Mouse (Mus musculus): Measurements from ENCODE around the gene Pvr. TPM values are rescaled to one million over a fixed set of nuclear protein-coding genes. Genes with fewer than 3 reads are reported as not detected.
A peak's percentile ranks its signal among the peaks of the same experiment; 100 is the strongest.

The Pvr gene
- 9.2 and 11.7 TPM in 2 replicates for total RNA-seq (2014; rRNA removed)
- 6.1 and 7.0 TPM in 2 replicates for polyA plus RNA-seq (2015; fragmentation: Nextera tagmentation; extraction: Ambion mirVana)

DNA sequence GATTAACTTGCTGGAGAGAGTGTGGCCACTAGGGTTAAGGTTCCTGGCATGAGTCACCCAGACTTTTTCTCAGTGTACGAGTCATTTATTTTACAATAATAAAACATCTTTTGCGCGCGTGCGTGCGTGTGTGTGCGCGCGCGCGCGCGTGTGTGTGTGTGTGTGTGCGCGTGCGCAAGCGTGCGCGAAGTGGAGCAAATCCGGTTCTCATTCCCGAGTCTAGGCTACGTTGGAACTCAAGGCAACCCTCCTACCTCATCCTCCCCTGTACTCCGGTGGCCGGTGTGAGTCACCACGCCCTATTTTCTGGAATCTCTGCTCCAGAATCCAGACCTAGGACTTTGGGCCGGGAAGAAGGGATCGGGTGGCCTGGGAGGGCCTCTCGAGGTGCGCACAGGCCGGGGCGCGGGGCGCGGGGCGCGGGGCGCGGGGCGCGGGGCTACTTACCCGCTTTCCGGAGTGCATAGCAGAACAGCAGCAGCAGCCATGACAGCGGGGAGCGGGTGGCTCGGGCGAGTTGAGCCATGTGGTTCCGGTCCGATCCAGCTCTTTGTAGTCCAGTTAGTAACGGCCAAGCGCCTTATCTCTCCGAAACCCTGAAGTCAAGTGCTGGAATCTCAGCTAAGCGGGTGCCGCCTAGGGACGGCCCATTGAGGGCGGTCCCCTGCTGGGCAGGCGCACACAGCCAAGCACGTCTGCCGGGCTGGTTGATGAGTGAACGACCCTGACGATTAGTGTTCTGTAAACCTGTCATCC, at the start of gene Pvr:
Gene Pvr (minus strand): TSS at position 655 of the 756 bp plus-strand sequence.
- under 1% methylated on average over 60 of the region's 60 CpGs for WGBS
- H3K9me3 ChIP-seq (ENCODE audit: low read length), result no peaks in the 10 kb centered on the region
- DNase-seq (ENCODE audit: low spot score), result peak; percentile 86
- peak within 1 kb of the TSS; percentile 95 for H3K27ac ChIP-seq
- no peaks in the 10 kb centered on the region for H3K4me1 ChIP-seq (ENCODE audit: insufficient read depth, low read length)
- ATAC-seq, result peak; percentile 85
- H3K27me3 ChIP-seq (ENCODE audit: insufficient read depth, low read length), result no peaks in the 10 kb centered on the region
- TF ChIP-seq CTCF (IDR thresholded peaks at IDR 0.05; ENCODE audit: low read depth), result peak; percentile 39
- peak within 1 kb of the TSS; percentile 78 for H3K9ac ChIP-seq (replicated peaks; ENCODE audit: low read length)
- H3K4me2 ChIP-seq (ENCODE audit: low read depth, low read length), result peak within 1 kb of the TSS; percentile 68
- H3K36me3 ChIP-seq (ENCODE audit: insufficient read depth, low read length), result no peaks in the 10 kb centered on the region; the same call in 1 of the 2 replicates
- peak within 1 kb of the TSS; percentile 73 for H3K4me3 ChIP-seq (ENCODE audit: low read length)

DNA sequence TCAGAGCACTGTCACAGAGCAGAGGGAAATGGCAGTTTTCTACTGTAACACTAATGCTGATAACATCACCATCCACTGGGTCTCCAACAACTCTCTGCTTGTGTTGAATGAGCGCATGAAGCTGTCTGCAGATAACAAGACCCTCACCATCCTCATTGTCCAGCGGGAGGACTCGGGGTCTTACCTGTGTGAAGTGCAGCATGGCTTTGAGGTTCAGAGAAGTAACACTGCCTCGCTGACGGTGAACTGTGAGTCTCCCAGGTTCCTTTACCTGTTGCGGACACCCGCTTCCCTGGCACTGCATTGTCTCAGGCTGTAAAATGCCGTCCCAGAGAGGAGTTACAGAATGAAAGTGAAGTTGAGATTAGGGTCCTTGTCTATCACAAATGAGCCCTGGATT, 49.2 kb upstream of the Pvr start:
- 94% methylated on average over 8 of the region's 8 CpGs for WGBS
- TF ChIP-seq CTCF (IDR thresholded peaks at IDR 0.05; ENCODE audit: low read depth), result no peak
- ATAC-seq, result no peak

DNA sequence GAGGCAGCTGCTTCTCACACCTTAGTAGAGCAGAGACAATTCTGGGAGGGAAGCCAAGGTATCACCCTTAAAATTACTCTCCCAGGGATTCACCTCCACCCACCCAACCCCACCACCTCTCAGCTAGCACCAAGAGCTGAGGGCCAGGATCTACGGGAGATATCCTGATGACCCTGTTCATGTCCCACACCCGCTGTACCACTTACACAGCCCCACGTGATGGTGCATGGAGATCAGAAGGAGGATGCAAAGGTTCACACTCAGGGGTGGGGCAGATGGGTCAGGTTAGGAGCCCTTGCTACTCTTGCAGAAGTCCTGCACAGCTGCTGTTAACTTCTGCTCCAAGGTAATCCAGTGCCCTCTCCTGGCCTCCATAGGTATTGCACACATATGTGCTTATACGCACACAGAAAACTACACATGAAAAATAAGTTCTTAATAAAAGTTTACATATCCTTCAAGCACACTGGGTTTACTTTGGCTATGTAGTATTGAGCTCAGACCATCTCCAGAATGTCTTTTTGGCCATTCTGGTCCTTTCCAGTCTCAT, 48.7 kb upstream of the Pvr start:
- Histone ChIP-seq H3K4me2 (ENCODE audit: low read depth, low read length) (no peak overlapping the region), H3K27ac (no peak overlapping the region), H3K4me3 (ENCODE audit: low read length) (no peak overlapping the region), H3K4me1 (ENCODE audit: insufficient read depth, low read length) (no peaks in the 10 kb centered on the region), H3K27me3 (ENCODE audit: insufficient read depth, low read length) (no peaks in the 10 kb centered on the region), H3K36me3 (ENCODE audit: insufficient read depth, low read length) (no peaks in the 10 kb centered on the region), H3K9me3 (ENCODE audit: low read length) (peaks cover 11% of the 10 kb centered on the region), H3K9ac (replicated peaks; ENCODE audit: low read length) (no peak overlapping the region)
- ATAC-seq (no peak), DNase-seq (ENCODE audit: low spot score) (no peak)
- no peak for TF ChIP-seq CTCF (IDR thresholded peaks at IDR 0.05; ENCODE audit: low read depth)
- 94% methylated on average over 4 of the region's 4 CpGs for WGBS

More for the DNA sequence above, 49.2 kb upstream of the Pvr start:
- Histone ChIP-seq H3K9me3 (ENCODE audit: low read length) (peaks cover 11% of the 10 kb centered on the region), H3K36me3 (ENCODE audit: insufficient read depth, low read length) (no peaks in the 10 kb centered on the region), H3K27me3 (ENCODE audit: insufficient read depth, low read length) (no peaks in the 10 kb centered on the region), H3K9ac (replicated peaks; ENCODE audit: low read length) (no peak overlapping the region), H3K4me2 (ENCODE audit: low read depth, low read length) (no peak overlapping the region), H3K4me3 (ENCODE audit: low read length) (no peak overlapping the region), H3K27ac (no peak overlapping the region), H3K4me1 (ENCODE audit: insufficient read depth, low read length) (no peaks in the 10 kb centered on the region)
- DNase-seq (ENCODE audit: low spot score), result no peak

DNA sequence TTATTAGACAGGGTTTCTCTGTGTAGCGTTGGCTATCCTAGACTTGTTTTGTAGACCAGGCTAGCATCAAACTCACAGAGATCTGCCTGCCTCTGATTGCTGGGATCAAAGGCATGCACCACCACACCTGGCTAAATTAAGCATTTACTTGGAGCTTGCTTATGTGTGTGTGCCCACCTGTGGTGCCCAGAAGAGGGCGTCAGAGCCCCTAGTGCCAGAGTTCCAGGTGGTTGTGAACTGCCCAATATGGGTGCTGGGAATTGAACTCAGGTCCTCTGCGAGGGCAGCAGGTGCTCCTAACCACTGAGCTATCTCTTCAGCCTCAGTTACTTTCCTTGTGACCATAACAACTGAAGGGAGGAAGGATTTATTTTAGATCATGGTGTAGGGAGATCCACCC, 48.1 kb upstream of the Pvr start:
- Histone ChIP-seq H3K9ac (replicated peaks; ENCODE audit: low read length) (no peak overlapping the region), H3K9me3 (ENCODE audit: low read length) (peaks cover 11% of the 10 kb centered on the region), H3K36me3 (ENCODE audit: insufficient read depth, low read length) (no peaks in the 10 kb centered on the region), H3K4me2 (ENCODE audit: low read depth, low read length) (no peak overlapping the region), H3K4me1 (ENCODE audit: insufficient read depth, low read length) (no peaks in the 10 kb centered on the region), H3K27me3 (ENCODE audit: insufficient read depth, low read length) (no peaks in the 10 kb centered on the region), H3K27ac (no peak overlapping the region), H3K4me3 (ENCODE audit: low read length) (no peak overlapping the region)
- no peak for DNase-seq (ENCODE audit: low spot score)
- no peak for ATAC-seq
- TF ChIP-seq CTCF (IDR thresholded peaks at IDR 0.05; ENCODE audit: low read depth), result no peak
- 80% methylated on average over 3 of the region's 3 CpGs for WGBS

DNA sequence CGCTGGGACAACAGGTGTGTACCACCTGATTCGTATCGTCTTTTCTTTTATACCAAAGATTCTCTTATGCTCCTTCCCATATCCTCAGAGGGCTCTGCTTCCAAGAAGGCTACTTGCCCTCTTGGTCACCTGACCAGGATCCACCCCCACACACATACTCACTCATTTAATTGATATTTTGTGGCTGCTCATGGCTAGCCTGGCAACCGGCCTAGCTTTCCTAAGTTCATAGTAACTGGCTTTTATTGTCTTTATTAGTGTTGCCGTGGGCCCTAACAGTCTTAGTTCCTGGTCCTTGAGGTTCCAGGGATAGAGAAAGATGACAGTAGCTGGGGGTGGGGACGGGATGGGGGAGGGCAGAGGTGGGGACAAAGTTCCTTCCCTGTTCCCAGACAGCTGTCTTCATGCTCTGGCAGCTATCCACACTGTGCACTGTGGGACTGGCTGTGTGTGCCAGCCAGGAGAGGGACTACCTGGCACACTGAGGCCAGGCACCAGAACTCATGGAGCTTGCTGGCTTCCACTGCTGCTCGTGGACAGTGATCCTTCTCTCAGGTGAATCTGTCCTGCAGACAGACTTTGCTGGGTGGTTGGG, 44.1 kb upstream of the Pvr start, which contains the start of gene Ceacam20:
Gene Ceacam20 (plus strand): TSS at position 428 of the 595 bp plus-strand sequence.
- Histone ChIP-seq H3K36me3 (ENCODE audit: insufficient read depth, low read length) (no peaks in the 10 kb centered on the region), H3K9ac (replicated peaks; ENCODE audit: low read length) (no peak within 1 kb of the TSS), H3K4me2 (ENCODE audit: low read depth, low read length) (no peak within 1 kb of the TSS), H3K27me3 (ENCODE audit: insufficient read depth, low read length) (no peaks in the 10 kb centered on the region), H3K4me1 (ENCODE audit: insufficient read depth, low read length) (no peaks in the 10 kb centered on the region), H3K4me3 (ENCODE audit: low read length) (no peak within 1 kb of the TSS), H3K27ac (no peak within 1 kb of the TSS), H3K9me3 (ENCODE audit: low read length) (peaks cover 7% of the 10 kb centered on the region)
- WGBS, result 75% methylated on average over 7 of the region's 7 CpGs
- no peak for TF ChIP-seq CTCF (IDR thresholded peaks at IDR 0.05; ENCODE audit: low read depth)
- DNase-seq (ENCODE audit: low spot score) (no peak), ATAC-seq (no peak)

DNA sequence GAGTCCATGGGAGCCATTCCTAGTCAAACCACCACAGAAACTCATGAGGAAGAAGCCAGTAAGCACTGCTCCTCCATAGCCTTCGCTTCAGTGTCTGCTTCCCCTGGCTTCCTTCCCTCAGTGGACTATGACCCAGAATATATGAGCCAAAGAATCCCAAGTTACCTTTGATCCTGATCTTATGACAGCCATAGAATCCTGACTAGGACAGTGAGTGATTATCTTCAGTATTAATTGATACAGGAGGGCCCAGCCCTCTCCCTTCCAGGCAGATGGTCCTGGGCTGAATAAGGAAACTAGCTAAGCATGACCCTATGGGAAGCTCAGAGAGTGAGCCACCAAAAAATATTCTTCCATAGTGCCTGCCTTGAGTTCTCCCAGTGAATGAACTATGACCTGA, 41.5 kb upstream of the Pvr start:
- 63% methylated on average over 1 of the region's 1 CpGs for WGBS

More for the DNA sequence above, 41.5 kb upstream of the Pvr start:
- Histone ChIP-seq H3K4me2 (ENCODE audit: low read depth, low read length) (no peak overlapping the region), H3K4me1 (ENCODE audit: insufficient read depth, low read length) (no peaks in the 10 kb centered on the region), H3K9ac (replicated peaks; ENCODE audit: low read length) (no peak overlapping the region), H3K27me3 (ENCODE audit: insufficient read depth, low read length) (no peaks in the 10 kb centered on the region), H3K9me3 (ENCODE audit: low read length) (no peaks in the 10 kb centered on the region), H3K36me3 (ENCODE audit: insufficient read depth, low read length) (no peaks in the 10 kb centered on the region), H3K27ac (no peak overlapping the region), H3K4me3 (ENCODE audit: low read length) (no peak overlapping the region)
- no peak for TF ChIP-seq CTCF (IDR thresholded peaks at IDR 0.05; ENCODE audit: low read depth)
- no peak for DNase-seq (ENCODE audit: low spot score)
- ATAC-seq, result no peak
